Mouse (Mus musculus) limb, embryonic 15.5 days (tissue): ENCODE data around the gene Aanat. TPM values are rescaled to one million over a fixed set of nuclear protein-coding genes. Genes with fewer than 3 reads are reported as not detected.
A peak's percentile ranks its signal among the peaks of the same experiment; 100 is the strongest.

ENCODE experiments used
- ATAC-seq: fragments of 200-750 bp; cut with Nextera tagmentation; 2 replicates; pipeline ENCODE4 v1.8.0; 2017; ENCODE audit warnings: low read depth, moderate TSS enrichment; ENCODE audit not compliant: insufficient number of reproducible peaks, low FRiP score, low TSS enrichment
- H3K27ac ChIP-seq: fragments of 300-500 bp; sonication (generic); 2 replicates; pipeline ENCODE4 v1.5.1; 2015; ENCODE audit warnings: moderate library complexity, mild to moderate bottlenecking, inconsistent platforms
- H3K27me3 ChIP-seq: fragments of 300-500 bp; sonication (generic); 2 replicates; pipeline ENCODE4 v1.6.1; 2015; ENCODE audit warnings: inconsistent platforms
- H3K36me3 ChIP-seq: fragments of 300-500 bp; sonication (generic); 2 replicates; pipeline ENCODE4 v1.6.1; 2015; ENCODE audit warnings: inconsistent platforms
- H3K4me1 ChIP-seq: fragments of 300-500 bp; sonication (generic); 2 replicates; pipeline ENCODE4 v1.6.1; 2015; ENCODE audit warnings: inconsistent platforms
- H3K4me2 ChIP-seq: fragments of 300-500 bp; sonication (generic); 2 replicates; pipeline ENCODE4 v1.6.1; 2015; ENCODE audit warnings: mild to moderate bottlenecking, inconsistent platforms
- H3K4me3 ChIP-seq: fragments of 300-500 bp; sonication (generic); 2 replicates; pipeline ENCODE4 v1.5.1; 2015; ENCODE audit warnings: mild to moderate bottlenecking, inconsistent platforms
- H3K9ac ChIP-seq: fragments of 300-500 bp; sonication (generic); 2 replicates; pipeline ENCODE4 v1.6.1; 2015; ENCODE audit warnings: inconsistent platforms
- H3K9me3 ChIP-seq: fragments of 300-500 bp; sonication (generic); 2 replicates; pipeline ENCODE4 v1.6.1; 2016; ENCODE audit warnings: inconsistent platforms
- WGBS: fragments of 180-500 bp; shearing (Covaris S2); methylation state at CpG from one replicate; pipeline ENCODE4 v1.1.7; 2015; 5-methylcytosine and 5-hydroxymethylcytosine counted together
- polyA plus RNA-seq: library from polyadenylated mRNA; unstranded; fragments of >200 nt; fragmentation: Nextera tagmentation; extraction: Ambion mirVana; gene quantifications from 2 replicates; pipeline ENCODE4 v1.2.1, GENCODE M21; 2015

Aanat gene
- polyA plus RNA-seq, 1 experiment from 2014 or later: not detected

DNA sequence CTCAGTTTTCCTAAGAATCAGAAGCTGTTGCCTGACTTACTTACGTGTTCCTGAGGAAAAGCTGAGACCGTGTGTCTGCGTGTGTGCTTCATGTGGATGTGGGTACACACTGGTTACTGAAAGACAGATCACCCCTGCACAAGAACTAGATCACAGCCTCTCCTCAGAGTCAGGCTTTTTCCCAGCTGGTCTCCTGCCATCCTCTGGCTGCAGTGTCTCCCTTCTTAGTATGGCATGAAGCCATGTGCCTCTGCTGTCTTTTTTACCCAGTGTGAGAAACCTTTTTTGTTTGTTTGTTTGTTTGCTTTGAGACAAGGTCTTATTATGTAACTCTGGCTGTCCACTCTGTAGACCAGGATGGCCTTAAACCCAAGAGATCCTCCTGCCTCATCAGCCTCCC lies 7.0 kb upstream of the Aanat start:
- Histone ChIP-seq H3K4me1 (peaks cover 32% of the 10 kb centered on the region), H3K9ac (no peak overlapping the region), H3K9me3 (no peaks in the 10 kb centered on the region), H3K4me3 (no peak overlapping the region), H3K27ac (no peak overlapping the region), H3K4me2 (no peak overlapping the region), H3K27me3 (no peaks in the 10 kb centered on the region), H3K36me3 (no peaks in the 10 kb centered on the region)
- 90% methylated on average over 3 of the region's 3 CpGs for WGBS
- ATAC-seq: no peak

DNA sequence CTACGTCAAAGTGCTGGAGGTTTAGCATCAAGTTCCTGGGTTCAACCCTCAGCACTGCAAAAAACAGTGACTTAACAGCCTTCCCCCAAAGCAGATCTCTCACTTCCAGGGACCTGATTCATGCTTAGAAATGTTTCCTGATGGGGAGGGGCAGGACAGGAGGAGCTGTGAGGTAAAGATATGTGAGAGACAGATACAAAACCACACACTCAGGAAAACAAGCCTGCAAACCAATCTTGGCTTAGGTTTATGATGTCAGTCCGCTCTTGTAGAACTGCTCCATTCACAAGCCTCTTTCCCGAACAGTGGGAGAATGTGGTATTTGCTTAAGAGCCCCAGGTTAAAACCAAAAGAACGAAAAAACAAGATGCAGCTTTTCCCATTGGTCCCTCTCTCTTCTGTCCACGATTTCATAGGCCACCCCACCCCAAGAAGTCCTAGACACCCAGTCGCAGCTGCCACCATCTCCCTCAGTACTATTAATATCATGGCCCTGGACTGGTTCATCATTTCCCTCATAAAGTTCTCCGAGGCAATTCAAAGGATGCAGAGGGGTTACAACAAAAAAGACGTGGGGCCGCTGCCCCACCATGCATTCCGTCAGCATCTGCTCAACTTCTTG lies 6.1 kb upstream of the Aanat start:
- Histone ChIP-seq H3K9ac (peak overlapping the region; percentile 95), H3K4me1 (peaks cover 29% of the 10 kb centered on the region), H3K4me2 (peak overlapping the region; percentile 91), H3K27me3 (no peaks in the 10 kb centered on the region), H3K27ac (peak overlapping the region; percentile 84), H3K9me3 (no peaks in the 10 kb centered on the region), H3K36me3 (no peaks in the 10 kb centered on the region), H3K4me3 (peak overlapping the region; percentile 98)
- WGBS: 14% methylated on average over 10 of the region's 10 CpGs
- ATAC-seq: no peak

GRCm38 (mm10) chr11:116580711-116581375 lies 5.4 kb upstream of the Aanat start:
- Histone ChIP-seq H3K36me3 (no peaks in the 10 kb centered on the region), H3K4me3 (peak overlapping the region; percentile 98), H3K4me2 (peak overlapping the region; percentile 91), H3K27me3 (no peaks in the 10 kb centered on the region), H3K4me1 (peaks cover 29% of the 10 kb centered on the region), H3K27ac (peak overlapping the region; percentile 84), H3K9me3 (no peaks in the 10 kb centered on the region), H3K9ac (peak overlapping the region; percentile 95)
- ATAC-seq: peak; percentile 68
- under 1% methylated on average over 84 of the region's 91 CpGs for WGBS

- no peaks in the 10 kb centered on the region for H3K9me3 ChIP-seq
- H3K36me3 ChIP-seq: no peaks in the 10 kb centered on the region
- peak; percentile 81 for ATAC-seq
- H3K4me1 ChIP-seq: peaks cover 24% of the 10 kb centered on the region
- peak within 1 kb of the TSS; percentile 84 for H3K27ac ChIP-seq
- H3K4me3 ChIP-seq: peak within 1 kb of the TSS; percentile 98
- WGBS: 2% methylated on average over 46 of the region's 51 CpGs
- H3K4me2 ChIP-seq: peak within 1 kb of the TSS; percentile 91
- H3K9ac ChIP-seq: peak within 1 kb of the TSS; percentile 95
- no peaks in the 10 kb centered on the region for H3K27me3 ChIP-seq
Observed at GRCm38 (mm10) chr11:116581376-116581814, 4.8 kb upstream of the Aanat start, which contains the start of gene Ube2o. Gene Ube2o (minus strand): TSS chr11:116581447.

DNA sequence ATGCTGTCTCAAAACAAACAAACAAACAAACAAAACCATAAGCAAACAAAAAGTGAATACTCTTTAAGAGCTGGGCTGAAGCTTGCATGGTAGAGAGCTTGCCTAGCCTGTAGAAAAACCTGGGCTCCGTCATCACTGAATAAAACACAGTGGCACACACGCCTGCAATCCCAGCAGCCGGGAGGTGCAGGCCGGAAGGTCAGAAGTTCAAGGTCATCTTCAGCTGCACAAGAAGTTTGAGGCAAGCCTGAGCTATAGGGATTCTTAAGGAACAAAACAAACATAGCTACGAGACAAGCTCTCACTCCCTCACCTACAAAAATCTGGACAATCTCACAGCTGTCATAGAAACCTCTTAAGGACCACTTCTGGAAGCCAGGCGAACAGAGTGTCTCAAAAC lies 550 bp upstream of the Aanat start:
- WGBS: 78% methylated on average over 6 of the region's 6 CpGs
- Histone ChIP-seq H3K4me3 (no peak overlapping the region), H3K9me3 (no peaks in the 10 kb centered on the region), H3K4me2 (no peak overlapping the region), H3K4me1 (peaks cover 18% of the 10 kb centered on the region), H3K9ac (no peak overlapping the region), H3K36me3 (no peaks in the 10 kb centered on the region), H3K27me3 (peaks cover 3% of the 10 kb centered on the region; the same call in 1 of the 2 replicates), H3K27ac (no peak overlapping the region)
- no peak for ATAC-seq

- Histone ChIP-seq H3K27ac (no peak overlapping the region), H3K9me3 (no peaks in the 10 kb centered on the region)
Observed at GRCm38 (mm10) chr11:116586801-116587631, 784 bp downstream of the Aanat start.

DNA sequence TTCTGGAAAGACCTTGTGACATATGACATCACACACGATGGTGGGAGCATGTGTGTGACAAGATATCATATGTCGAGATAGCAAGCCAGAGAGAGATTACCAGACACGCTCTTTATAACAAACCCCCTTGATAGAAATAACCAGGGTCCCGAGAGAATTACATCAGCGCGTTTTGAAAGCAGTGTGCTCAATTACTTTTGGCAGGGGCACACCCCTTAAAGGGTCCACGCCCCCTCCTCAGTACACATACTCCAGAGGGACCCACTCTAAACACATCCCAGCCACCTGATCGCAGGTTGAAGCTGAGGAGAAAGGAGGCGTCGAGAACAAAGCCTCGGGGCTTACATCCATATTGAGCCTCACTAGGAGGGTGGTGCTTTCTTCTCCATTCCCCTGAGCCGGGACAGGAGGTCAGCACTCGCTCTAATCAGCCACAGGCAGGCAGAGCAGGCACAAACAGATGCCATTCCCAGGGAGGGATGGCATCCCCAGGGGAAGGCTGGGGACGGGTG lies 2.8 kb downstream of the Aanat start:
- H3K4me1 ChIP-seq: peaks cover 28% of the 10 kb centered on the region
- peaks cover 3% of the 10 kb centered on the region; the same call in 1 of the 2 replicates for H3K27me3 ChIP-seq
- 23% methylated on average over 14 of the region's 14 CpGs for WGBS
- H3K4me2 ChIP-seq: no peak overlapping the region
- H3K9me3 ChIP-seq: no peaks in the 10 kb centered on the region
- no peaks in the 10 kb centered on the region for H3K36me3 ChIP-seq
- no peak overlapping the region for H3K4me3 ChIP-seq
- no peak overlapping the region for H3K27ac ChIP-seq
- 0 out of 2 replicates have a peak overlapping the region, but pooled peaks have one; percentile 7 for H3K9ac ChIP-seq
- no peak for ATAC-seq

More at GRCm38 (mm10) chr11:116586801-116587631, 784 bp downstream of the Aanat start:
- 21% methylated on average over 23 of the region's 23 CpGs for WGBS
- Histone ChIP-seq H3K36me3 (no peaks in the 10 kb centered on the region), H3K4me2 (peak overlapping the region; percentile 20; the same call in 1 of the 2 replicates), H3K9ac (no peak overlapping the region), H3K27me3 (peaks cover 3% of the 10 kb centered on the region; the same call in 1 of the 2 replicates), H3K4me3 (no peak overlapping the region), H3K4me1 (peaks cover 13% of the 10 kb centered on the region)
- ATAC-seq: no peak

GRCm38 (mm10) chr11:116589574-116589973 lies 3.3 kb downstream of the Aanat start:
- Histone ChIP-seq H3K4me2 (no peak overlapping the region), H3K4me3 (no peak overlapping the region), H3K27me3 (peaks cover 3% of the 10 kb centered on the region; the same call in 1 of the 2 replicates), H3K27ac (no peak overlapping the region), H3K9me3 (no peaks in the 10 kb centered on the region), H3K4me1 (peaks cover 28% of the 10 kb centered on the region), H3K36me3 (no peaks in the 10 kb centered on the region), H3K9ac (no peak overlapping the region)
- no peak for ATAC-seq
- WGBS: 55% methylated on average over 8 of the region's 8 CpGs

DNA sequence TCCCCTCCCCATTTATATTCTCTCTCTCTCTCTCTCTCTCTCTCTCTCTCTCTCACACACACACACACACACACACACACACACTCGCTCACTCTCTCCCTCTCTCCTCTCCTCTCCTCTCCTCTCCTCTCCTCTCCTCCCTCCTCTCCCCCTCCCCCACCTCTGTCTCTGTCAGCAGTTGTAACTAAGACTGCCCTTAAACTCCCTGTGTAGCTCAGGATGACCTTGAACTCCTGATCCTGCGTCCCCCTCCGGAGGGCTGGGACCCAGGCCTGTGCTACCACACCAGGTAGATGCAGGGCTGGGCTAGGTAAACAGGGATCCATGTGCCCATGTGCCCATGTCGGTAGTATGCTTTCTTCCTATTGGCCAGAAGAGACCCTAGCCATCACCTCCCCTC lies 5.4 kb downstream of the Aanat start:
- 85% methylated on average over 4 of the region's 4 CpGs for WGBS
- H3K9ac ChIP-seq: no peak overlapping the region
- H3K4me2 ChIP-seq: no peak overlapping the region
- H3K4me1 ChIP-seq: peaks cover 27% of the 10 kb centered on the region
- H3K27ac ChIP-seq: no peak overlapping the region
- H3K4me3 ChIP-seq: no peak overlapping the region
- H3K9me3 ChIP-seq: no peaks in the 10 kb centered on the region
- H3K36me3 ChIP-seq: 0 out of 2 replicates have a peak, but pooled peaks cover 1% of the 10 kb centered on the region
- H3K27me3 ChIP-seq: peaks cover 3% of the 10 kb centered on the region; the same call in 1 of the 2 replicates
- no peak for ATAC-seq

DNA sequence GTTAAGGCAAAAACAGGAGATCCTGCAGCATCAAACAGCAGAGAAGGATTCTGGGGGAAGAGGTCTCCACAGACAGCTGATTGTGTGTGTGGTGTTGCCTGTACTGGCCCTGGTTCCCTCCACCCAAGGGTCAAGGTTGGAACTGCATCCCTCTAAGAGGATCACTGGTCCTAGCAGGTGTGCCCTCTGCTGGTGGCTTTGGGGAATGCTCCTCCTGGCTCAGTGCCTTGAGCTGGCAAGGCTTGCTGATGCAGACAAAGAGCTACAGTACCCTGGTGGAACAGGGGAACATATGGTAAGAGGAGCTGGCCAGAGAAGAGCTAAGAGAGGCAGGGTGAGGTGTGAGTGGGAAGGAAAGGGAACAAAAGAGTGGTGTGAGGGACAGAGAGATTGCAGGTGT lies 6.2 kb downstream of the Aanat start:
- Histone ChIP-seq H3K9ac (no peak overlapping the region), H3K27ac (peak overlapping the region; percentile 44; the same call in 1 of the 2 replicates), H3K9me3 (no peaks in the 10 kb centered on the region), H3K4me1 (peaks cover 21% of the 10 kb centered on the region), H3K4me3 (no peak overlapping the region), H3K36me3 (0 out of 2 replicates have a peak, but pooled peaks cover 6% of the 10 kb centered on the region), H3K27me3 (no peaks in the 10 kb centered on the region), H3K4me2 (no peak overlapping the region)
- ATAC-seq: peak; percentile 67

DNA sequence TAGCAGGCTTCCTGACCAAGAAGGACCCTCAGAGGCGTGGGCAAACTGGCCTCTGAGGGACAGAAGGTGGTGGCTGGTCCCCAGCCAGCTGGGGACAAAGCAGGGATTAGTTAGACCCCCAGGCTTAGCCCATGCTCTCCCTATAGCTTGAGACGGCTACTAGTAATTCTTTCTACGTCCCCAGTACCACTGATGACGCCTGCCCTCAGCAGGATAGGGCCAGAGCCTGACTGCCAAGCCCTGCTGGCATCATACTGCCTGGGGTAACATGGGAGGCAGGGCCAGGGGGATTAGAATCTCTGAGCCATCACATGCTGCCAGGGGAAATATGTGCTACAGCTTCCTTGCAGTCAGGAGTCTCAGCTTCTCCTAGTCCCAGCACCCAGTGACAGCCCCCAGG lies 7.1 kb downstream of the Aanat start:
- ATAC-seq: no peak
- 86% methylated on average over 4 of the region's 4 CpGs for WGBS
- no peak overlapping the region for H3K27ac ChIP-seq

More for the DNA sequence above, 7.1 kb downstream of the Aanat start:
- H3K36me3 ChIP-seq: peaks cover 9% of the 10 kb centered on the region; the same call in 1 of the 2 replicates
- no peaks in the 10 kb centered on the region for H3K27me3 ChIP-seq
- no peak overlapping the region for H3K4me2 ChIP-seq
- no peak overlapping the region for H3K9ac ChIP-seq
- H3K9me3 ChIP-seq: no peaks in the 10 kb centered on the region
- H3K4me3 ChIP-seq: no peak overlapping the region
- H3K4me1 ChIP-seq: peaks cover 21% of the 10 kb centered on the region
